20 mouse cellular contexts compared by ENCODE assay signal in the genomic region with DNA sequence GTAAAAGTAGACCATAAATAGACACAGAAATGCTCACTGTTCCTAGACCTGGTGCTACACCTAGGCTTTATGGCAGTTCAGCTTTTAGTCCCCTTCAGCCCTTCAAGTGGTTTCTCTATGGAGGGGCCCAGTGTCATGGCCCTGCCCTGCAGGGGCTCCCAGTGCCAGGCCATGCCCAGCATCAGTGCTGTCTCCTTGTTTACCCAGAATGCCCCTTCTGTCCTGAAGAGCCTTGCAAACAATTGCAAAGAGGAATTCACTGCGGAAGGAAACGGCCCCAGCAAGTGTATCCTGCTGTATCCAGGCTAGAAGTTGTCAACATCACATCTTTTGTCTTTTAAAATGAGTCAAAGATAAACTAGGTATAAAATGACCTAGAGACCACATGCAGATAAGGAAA.
DNase-seq lines count a peak whose midpoint lies in the region; ATAC-seq and TF ChIP-seq lines count a peak whose summit lies in the region.
"Had no signal": no experiment of that assay in that cellular context is flagged by ENCODE, and none has a peak within 500 bp of the region (broad histone marks: within the 10 kb centered on the region; RNA-seq: fewer than 3 reads in every experiment).

No protein-coding gene starts in this region.

- no peak for TF ChIP-seq CTCF in lung, postnatal 0 days (IDR thresholded peaks at IDR 0.05)

- no peaks in the 10 kb centered on the region for H3K4me1 ChIP-seq in heart, embryonic 11.5 days (ENCODE audit: control insufficient read depth, insufficient read depth, low read length)
- H3K4me1 ChIP-seq in kidney, embryonic 15.5 days = no peaks in the 10 kb centered on the region
- no peaks in the 10 kb centered on the region for H3K4me1 ChIP-seq in lung, postnatal 0 days (ENCODE audit: insufficient read depth, low read depth, low read length)
- H3K4me1 ChIP-seq: embryonic facial prominence, embryonic 13.5 days; forebrain, embryonic 12.5 days; heart, embryonic 12.5 days; hindbrain, embryonic 12.5 days had no signal

- H3K4me2 ChIP-seq in heart, embryonic 11.5 days = no peak overlapping the region
- H3K4me2 ChIP-seq in kidney, embryonic 15.5 days = no peak overlapping the region
- H3K4me2 ChIP-seq in lung, postnatal 0 days (replicated peaks; ENCODE audit: low read depth, low read length) = no peak overlapping the region
- H3K4me2 ChIP-seq: embryonic facial prominence, embryonic 13.5 days; forebrain, embryonic 12.5 days; heart, embryonic 12.5 days; hindbrain, embryonic 12.5 days had no signal

- WGBS in heart, embryonic 11.5 days (ENCODE audit: insufficient replicate concordance) = 63% methylated on average over 2 of the region's 2 CpGs
- 81% methylated on average over 2 of the region's 2 CpGs for WGBS in kidney, embryonic 15.5 days
- 17% methylated on average over 2 of the region's 2 CpGs for WGBS in lung, postnatal 0 days

- H3K9me3 ChIP-seq in heart, embryonic 11.5 days (replicated peaks; ENCODE audit: control insufficient read depth, low read length) = no peaks in the 10 kb centered on the region
- H3K9me3 ChIP-seq in kidney, embryonic 15.5 days (replicated peaks) = no peaks in the 10 kb centered on the region
- no peaks in the 10 kb centered on the region for H3K9me3 ChIP-seq in lung, postnatal 0 days (ENCODE audit: low read length)
- H3K9me3 ChIP-seq: embryonic facial prominence, embryonic 13.5 days; forebrain, embryonic 12.5 days; hindbrain, embryonic 12.5 days had no signal

- H3K4me3 ChIP-seq in heart, embryonic 11.5 days (ENCODE audit: low read depth, low read length) = no peak overlapping the region
- H3K4me3 ChIP-seq in kidney, embryonic 15.5 days (replicated peaks) = no peak overlapping the region
- no peak overlapping the region for H3K4me3 ChIP-seq in lung, postnatal 0 days (ENCODE audit: low read depth, low read length)
- H3K4me3 ChIP-seq: embryonic facial prominence, embryonic 13.5 days; forebrain, embryonic 12.5 days; heart, embryonic 12.5 days; hindbrain, embryonic 12.5 days had no signal

- H3K36me3 ChIP-seq in heart, embryonic 11.5 days (ENCODE audit: control insufficient read depth, insufficient read depth, low read length) = no peaks in the 10 kb centered on the region
- no peaks in the 10 kb centered on the region for H3K36me3 ChIP-seq in kidney, embryonic 15.5 days
- H3K36me3 ChIP-seq in lung, postnatal 0 days (ENCODE audit: insufficient read depth, low read length) = no peaks in the 10 kb centered on the region
- H3K36me3 ChIP-seq: embryonic facial prominence, embryonic 13.5 days; forebrain, embryonic 12.5 days; heart, embryonic 12.5 days; hindbrain, embryonic 12.5 days had no signal

- no peak overlapping the region for H3K27ac ChIP-seq in heart, embryonic 11.5 days (ENCODE audit: low read depth, low read length)
- H3K27ac ChIP-seq in kidney, embryonic 15.5 days = no peak overlapping the region
- no peak overlapping the region; the same call in 1 of the 2 replicates for H3K27ac ChIP-seq in lung, postnatal 0 days (ENCODE audit: low read length)
- H3K27ac ChIP-seq: embryonic facial prominence, embryonic 13.5 days; forebrain, embryonic 12.5 days; hindbrain, embryonic 12.5 days had no signal

- no peak for ATAC-seq in heart, embryonic 11.5 days (replicated peaks; ENCODE audit: insufficient number of reproducible peaks, low FRiP score, low TSS enrichment)
- peak; percentile 22; the same call in 1 of the 2 replicates for ATAC-seq in kidney, embryonic 15.5 days (replicated peaks; ENCODE audit: low FRiP score)
- ATAC-seq in lung, postnatal 0 days = peak; percentile 57
- peak; percentile 6; the same call in 1 of the 2 replicates for ATAC-seq in monocyte, adult 5-6 weeks (replicated peaks; ENCODE audit: insufficient number of reproducible peaks, low FRiP score, low TSS enrichment, poor library complexity, severe bottlenecking)
- ATAC-seq: forebrain, embryonic 16.5 days; hindbrain, embryonic 16.5 days had no signal

- no peaks in the 10 kb centered on the region for H3K27me3 ChIP-seq in heart, embryonic 11.5 days (ENCODE audit: control insufficient read depth, insufficient read depth, low read length)
- no peaks in the 10 kb centered on the region for H3K27me3 ChIP-seq in kidney, embryonic 15.5 days
- no peaks in the 10 kb centered on the region for H3K27me3 ChIP-seq in lung, postnatal 0 days (replicated peaks; ENCODE audit: insufficient read depth, low read length)
- H3K27me3 ChIP-seq: embryonic facial prominence, embryonic 13.5 days; forebrain, embryonic 12.5 days; heart, embryonic 12.5 days; hindbrain, embryonic 12.5 days had no signal

- DNase-seq in heart, adult 11 months = peak; percentile 84
- DNase-seq in kidney, adult 18-20 months = no peak
- DNase-seq in lung, postnatal 0 days (ENCODE audit: low spot score) = no peak
- DNase-seq in lung, postnatal 14 days = no peak
- no peak for DNase-seq in cerebellum, postnatal 10 days
- DNase-seq: adrenal gland, postnatal 10 days; cerebellum, adult 11-12 months; cerebellum, adult 9-10 months; cerebellum, postnatal 36 days; gastrocnemius, postnatal 25 days; heart, postnatal 4 days had no signal

- TF ChIP-seq EP300 in lung, postnatal 0 days (IDR thresholded peaks at IDR 0.05) = peak; percentile 69

- H3K9ac ChIP-seq in heart, embryonic 11.5 days (ENCODE audit: low read depth, low read length) = no peak overlapping the region
- H3K9ac ChIP-seq in kidney, embryonic 15.5 days = no peak overlapping the region
- H3K9ac ChIP-seq in lung, postnatal 0 days (replicated peaks; ENCODE audit: low read depth) = no peak overlapping the region
- H3K9ac ChIP-seq: embryonic facial prominence, embryonic 13.5 days; forebrain, embryonic 12.5 days; heart, embryonic 12.5 days; hindbrain, embryonic 12.5 days had no signal
